Mouse (Mus musculus) urinary bladder, postnatal 14 days (tissue): ENCODE results near the gene Folr2.

ENCODE experiments used
- DNase-seq: peaks from one replicate; pipeline ENCODE4 v3.0.0; 2021; ENCODE audit warnings: low spot score

Gene Folr2

GRCm38 (mm10) chr7:101823758-101824630, 33.0 kb downstream of the Folr2 start:
- no peak for DNase-seq

- peak; percentile 56 for DNase-seq
Measured at GRCm38 (mm10) chr7:101822836-101823757, 33.9 kb downstream of the Folr2 start.

- peak; percentile 55 for DNase-seq
Measured at GRCm38 (mm10) chr7:101821571-101822501, 35.2 kb downstream of the Folr2 start.

- no peak for DNase-seq
Measured at GRCm38 (mm10) chr7:101820295-101821030, 36.5 kb downstream of the Folr2 start.

GRCm38 (mm10) chr7:101817861-101818401, 39.1 kb downstream of the Folr2 start, which contains the start of gene Phox2a:
Phox2a (plus strand) TSS chr7:101818313.
- DNase-seq: no peak
